Mouse (Mus musculus) T-helper 1 cell (primary cell): Measurements from ENCODE around the gene Ndufa11.

Source experiments
- in situ Hi-C: fragments of 300-600 bp; cut with MboI, MseI; formaldehyde crosslinking; loops from one replicate; pipeline ENCODE4 v1.15.1; 2025; ENCODE audit warnings: high pct_unique_total_duplicates

Gene Ndufa11

DNA sequence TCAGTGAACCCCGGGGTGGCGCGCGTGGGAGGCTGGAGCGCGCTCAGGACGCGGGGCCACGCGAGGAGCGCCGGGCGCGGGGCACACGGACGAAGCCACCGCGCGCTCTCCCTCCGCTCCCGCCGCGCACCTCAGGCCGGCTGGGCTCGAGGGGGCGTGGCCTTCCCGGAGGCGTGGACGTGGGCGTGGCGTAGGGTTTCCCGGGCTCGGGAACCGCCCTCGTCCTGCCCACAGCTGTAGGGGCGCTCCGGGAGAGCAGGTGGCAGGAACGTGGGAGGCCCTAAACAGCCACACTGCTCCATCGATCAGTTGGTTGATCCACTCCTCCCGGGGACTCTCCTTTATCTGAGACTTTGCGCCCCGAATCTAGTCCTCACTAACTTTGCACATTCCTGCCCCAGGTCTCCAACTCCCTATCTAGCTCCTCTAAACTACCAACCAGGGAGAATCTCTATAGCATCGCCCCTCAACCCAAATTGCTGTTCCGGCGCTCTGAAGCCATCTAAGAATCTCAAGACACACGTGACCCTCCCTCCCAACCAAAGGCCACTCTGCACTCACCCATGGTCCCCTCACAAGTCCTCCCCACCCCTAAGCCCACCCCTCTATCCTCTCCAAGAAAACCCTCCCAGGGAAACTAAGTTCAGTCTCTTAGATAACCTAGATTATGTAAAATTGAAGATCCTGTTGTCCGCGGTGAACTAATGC is 40.0 kb downstream of the Ndufa11 start, which contains the start of gene Nrtn:
TSS of gene Nrtn (minus strand) at position 115 of the 708 bp plus-strand sequence.
- in situ Hi-C loops = no loop called here

DNA sequence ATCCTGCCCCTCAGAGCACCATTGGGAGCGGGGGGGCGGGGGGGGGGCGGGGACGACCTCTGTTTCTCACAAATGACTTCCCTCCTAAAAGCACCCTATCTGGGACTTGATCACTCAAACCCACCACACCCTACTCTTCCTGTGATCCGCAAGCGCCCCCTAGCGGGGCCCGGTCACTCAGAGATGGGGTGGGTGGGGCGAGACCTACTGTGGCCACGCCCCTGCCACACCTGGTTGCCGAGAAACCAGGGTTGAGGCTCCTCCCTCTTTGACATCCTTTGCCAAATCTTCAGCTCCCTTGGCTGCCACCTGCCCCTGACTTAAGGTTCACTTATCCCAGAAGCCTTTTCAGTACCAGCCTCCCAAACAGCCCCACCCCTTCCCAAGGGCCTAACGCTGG is 40.6 kb downstream of the Ndufa11 start:
- in situ Hi-C loops = no loop called here

DNA sequence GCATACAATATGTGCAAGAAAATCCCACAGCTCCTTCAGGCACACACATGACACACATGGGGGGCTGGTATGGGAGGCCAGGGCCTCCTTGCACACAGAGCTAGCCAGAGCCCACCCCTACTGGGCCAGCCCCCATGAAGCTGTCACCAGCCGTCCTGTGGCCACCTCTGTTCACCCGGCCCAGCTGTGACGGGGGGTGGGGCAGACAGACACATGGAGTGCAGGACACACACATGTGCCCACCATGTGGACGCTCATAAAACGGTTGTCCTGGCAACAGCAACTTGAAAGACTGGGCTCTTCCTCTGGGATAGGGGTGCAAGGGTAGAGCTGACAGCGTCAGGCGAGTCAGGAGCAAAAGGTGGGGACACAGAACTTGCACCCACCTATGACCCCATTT is 41.7 kb downstream of the Ndufa11 start:
- in situ Hi-C loops = no loop called here

DNA sequence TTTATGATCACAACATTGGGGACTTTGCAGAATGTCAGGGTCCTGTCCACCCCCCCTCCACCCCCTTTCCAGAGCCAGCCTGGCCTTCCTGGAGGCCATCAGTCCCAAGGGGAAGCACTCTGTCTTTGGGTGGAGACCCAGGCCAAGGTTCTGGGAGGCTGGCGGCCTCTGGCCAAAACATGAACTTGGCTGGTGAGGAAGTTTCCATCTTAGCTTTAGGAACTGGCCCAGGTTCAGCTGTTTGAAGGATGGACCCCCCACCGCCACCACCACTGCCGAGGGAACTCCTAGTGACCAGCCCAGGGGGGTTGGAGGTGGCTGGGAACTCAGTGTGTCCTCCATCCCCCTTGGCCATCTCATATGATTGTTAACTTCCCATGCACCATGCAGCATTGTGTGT is 43.5 kb downstream of the Ndufa11 start:
- in situ Hi-C loops = no loop called here

DNA sequence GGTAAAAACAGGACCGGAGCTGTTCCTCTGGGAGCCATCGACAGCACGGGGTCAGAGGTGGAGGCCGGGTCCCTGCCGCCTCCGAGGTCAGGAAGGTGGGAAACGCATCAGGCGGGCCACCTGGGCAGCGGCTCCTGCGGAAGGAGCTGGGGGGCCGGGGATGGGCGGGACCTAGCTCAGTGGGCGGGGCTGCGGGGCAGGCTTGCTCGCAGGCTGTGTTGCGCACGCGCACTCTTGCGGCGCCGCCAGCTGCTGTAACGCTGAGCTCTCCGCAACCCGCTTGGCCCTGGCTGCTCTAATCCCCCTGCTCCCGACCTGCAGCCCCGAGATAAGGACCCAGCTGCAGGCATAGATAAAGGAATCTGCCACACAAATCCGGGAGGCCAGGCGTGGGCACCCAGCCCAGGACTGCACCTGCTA is 44.4 kb downstream of the Ndufa11 start:
- in situ Hi-C loops = no loop called here

DNA sequence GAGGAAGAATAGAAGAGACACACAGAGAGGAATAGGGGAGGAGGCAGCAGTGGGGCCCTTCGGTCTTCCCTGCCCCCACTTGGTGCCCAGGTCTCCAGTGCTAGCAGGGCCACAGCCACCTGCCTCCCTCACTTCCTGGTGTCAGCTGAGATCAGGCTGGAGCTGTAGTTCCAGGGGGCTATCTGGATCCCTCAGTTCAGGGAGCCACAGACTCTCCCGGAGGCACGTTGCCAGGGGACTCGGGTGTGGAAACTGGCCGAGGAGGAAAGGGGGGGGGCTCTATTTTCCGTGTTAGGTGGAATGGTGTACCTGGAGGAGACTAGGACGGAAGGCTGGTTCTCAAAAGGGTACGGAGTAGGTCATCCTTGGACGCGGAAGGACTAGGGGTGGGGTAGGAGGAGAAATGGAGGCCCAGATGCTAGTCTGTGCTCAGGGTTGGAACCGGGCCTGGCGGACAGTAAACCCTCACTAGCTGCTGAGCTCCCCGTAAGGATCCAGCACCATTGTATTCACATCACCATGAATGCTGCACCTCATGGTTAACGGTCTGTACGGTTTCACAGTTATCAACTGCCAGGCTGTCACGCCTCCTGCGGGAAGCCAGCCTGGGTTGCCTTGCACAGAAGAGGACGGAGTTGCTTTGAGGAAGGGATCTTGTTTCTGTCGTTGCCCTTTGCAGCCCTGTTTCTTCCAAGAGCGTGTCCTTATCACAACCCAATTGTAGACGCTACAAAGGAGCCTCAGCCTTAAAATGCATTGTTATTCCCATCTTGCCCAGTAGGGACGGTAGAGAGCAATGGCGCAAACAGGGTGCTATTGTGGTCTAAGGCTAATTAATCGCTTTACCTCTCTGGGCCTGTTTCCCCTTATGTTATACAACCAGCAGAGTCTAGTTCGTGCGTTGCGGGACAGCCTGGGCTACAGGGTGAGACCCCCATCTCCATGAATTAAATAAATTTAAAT is 45.5 kb downstream of the Ndufa11 start:
- in situ Hi-C loops = no loop called here

DNA sequence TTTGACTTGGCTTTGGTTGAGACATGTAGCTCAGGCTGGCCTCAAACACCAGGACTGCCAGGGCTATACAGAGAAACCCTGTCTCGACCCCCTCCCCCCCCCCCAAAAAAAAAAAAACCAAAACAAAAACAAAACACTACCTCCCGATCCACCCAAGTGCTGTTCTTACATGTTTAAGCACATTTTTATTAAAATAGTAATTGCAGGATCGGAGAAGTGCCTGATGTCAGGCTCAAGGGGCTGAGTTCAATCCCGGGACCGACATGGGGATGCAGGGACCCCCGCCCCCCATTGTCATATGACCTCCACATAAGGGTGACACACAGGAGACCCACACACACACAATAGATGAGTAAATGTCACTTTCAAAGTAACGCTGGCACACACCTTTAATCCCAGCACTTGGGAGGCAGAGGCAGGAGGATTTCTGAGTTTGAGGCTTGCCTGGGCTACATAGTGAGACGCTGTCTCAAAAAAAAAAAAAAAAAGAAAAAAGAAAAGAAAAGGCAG is 46.2 kb downstream of the Ndufa11 start:
- in situ Hi-C loops = no loop called here

DNA sequence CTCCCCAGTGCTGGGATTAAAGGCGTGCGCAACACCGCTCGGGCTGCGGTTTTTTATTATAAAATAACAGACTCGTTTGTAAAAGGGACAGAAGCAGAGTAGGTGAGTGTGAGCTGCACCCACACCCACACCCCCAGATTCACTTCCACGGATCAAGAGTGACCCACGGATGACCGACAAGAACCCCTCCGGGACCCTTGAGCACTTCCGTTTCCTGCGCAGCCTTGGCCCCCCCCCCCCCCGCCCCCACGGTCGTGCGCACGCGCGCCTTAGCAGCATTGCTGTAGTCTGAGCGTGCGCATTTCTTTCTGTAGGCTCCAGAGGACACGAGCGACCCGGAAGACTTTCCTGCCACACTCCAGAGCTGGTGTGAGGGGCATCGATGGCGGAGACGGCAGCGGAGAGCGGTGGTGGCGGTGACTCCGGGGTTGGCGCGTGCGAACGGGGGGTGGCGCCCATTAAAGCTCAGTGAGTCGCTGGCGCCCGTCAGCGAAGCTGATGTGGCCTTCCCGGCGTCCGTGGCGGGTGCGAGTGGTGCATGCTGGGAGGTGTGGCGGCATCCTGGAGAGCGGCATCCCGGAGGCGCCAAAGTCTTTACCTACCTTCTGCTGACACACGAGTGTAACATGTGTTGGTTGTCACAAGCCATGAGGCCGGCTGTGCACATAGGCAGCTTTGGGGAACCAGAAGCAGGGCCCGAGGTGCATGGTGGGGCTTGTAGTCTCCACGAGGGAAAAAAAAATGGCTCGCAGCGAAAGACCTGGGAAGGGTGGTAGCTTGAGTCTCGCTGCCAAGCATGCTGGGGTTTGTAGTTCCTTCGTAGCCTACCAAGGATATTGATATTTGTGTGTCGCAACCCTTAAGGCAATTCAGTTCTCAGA is 47.1 kb downstream of the Ndufa11 start, which contains the start of gene Dus3l:
TSS of gene Dus3l (plus strand) at position 284 of the 881 bp plus-strand sequence.
- in situ Hi-C loops = no loop called here

DNA sequence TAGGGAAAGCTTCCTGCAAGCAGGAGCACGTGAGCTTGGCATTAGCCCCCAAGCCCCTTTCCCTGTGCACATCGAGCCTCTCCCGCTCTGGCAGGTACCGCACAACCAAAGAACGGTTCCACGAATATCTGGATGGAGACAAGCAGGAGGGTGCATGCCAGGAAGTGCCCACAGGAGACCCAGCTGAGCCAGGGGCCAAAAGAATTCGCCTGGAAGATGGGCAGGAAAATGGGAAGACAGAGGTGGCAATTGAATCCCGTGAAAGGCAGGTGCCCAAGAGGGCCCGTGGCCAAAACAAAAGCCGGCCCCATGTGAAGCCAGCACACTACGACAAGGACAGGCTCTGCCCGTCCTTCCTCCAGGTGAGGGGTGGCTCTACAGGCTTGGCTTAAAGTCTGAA is 47.9 kb downstream of the Ndufa11 start:
- in situ Hi-C loops = no loop called here

DNA sequence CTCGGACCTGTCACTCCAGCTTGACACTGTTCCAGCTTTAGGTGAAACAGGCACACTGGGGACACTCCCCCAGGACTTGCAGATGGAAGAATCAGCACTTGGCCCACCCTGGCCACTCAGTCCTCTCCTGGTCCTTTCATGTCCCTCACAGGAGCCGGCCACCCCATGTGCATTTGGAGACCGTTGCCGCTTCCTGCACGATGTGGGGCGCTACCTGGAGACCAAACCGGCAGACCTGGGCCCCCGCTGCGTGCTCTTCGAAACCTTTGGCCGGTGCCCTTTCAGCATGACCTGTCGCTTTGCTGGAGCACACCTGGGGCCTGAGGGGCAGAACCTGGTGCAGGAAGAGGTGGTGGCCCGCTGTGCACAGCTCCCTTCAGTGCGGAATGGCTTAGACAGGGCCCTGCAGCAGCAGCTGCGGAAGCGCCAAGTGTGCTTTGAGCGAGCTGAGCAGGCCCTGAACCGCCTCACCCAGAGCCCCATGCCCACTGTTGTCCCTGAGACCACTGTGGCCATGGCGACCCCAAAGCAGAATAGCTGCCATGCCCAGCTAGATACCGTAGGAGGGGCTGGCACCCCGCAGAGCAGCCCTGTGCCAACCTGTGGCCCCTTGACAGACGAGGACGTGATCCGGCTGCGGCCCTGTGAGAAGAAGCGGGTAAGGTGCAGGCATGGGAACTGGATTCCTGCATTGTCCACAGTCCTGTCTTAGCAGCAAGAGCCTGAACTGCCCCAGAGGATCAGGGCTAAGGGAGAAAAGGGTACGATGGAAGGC is 49.3 kb downstream of the Ndufa11 start:
- in situ Hi-C loops = no loop called here

DNA sequence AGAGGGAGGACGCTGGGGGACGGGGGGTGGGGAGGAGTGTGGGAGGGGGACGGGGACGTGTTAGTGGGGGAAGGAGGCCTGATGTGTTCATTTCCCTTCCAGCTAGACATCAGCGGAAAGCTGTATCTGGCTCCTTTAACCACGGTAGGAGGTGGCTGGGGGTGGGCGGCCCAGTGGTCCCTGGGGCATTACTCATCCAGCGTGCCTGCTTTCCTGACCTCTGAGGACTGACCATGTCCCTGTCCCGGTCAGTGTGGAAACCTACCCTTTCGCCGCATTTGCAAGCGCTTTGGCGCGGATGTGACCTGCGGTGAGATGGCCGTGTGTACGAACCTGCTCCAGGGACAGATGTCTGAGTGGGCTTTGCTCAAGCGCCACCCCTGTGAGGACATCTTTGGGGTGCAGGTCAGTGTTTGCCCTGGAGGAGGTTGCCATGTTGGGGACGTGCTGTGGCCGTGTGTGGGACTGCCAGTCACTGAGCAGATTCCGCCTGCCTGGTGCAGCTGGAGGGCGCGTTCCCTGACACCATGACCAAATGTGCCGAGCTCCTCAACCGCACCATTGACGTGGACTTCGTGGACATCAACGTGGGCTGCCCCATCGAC is 50.1 kb downstream of the Ndufa11 start:
- in situ Hi-C loops = no loop called here

DNA sequence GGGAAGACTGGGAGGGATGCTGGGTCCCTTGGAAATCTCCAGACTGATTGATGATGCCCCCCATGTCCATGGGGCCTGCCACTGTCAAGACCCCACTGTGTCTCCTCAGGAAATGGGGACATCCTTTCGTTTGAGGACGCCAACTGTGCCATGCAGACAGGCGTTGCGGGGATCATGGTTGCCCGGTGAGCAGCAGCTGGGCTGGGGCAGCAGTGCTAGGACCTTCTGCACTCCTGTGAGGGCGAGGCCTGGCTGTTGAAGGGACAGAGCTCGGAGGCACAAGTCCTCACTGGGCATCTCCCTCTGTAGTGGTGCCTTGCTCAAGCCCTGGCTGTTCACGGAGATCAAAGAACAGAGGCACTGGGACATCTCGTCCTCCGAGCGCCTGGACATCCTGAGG is 51.4 kb downstream of the Ndufa11 start:
- in situ Hi-C loops = no loop called here

DNA sequence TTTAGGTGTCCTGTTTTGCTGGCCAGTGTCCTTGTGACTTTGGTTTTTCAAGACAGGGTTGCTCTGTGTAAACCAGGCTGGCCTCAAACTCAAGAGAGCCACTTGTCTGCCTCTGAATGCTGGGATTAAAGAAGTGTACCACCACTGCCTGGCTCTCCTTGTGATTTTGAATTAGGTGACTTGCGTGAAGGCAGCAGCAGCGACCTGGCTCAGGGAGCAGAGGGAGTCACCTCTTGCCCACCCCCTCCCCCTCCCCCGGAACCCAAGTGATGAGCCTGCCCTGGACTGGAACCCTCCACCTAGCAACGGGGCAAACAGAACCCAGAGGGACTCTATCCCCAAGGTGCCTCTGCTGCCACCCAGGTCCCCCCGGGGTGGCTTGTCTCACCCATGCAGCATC is 52.4 kb downstream of the Ndufa11 start, which contains the start of gene Prr22:
TSS of gene Prr22 (plus strand) at position 301 of the 400 bp plus-strand sequence.
- in situ Hi-C loops = no loop called here
